Mouse (Mus musculus): Measurements from ENCODE around the gene Sspn. TPM values are rescaled to one million over a fixed set of nuclear protein-coding genes. Genes with fewer than 3 reads are reported as not detected.

The Sspn gene
- 1.9 and 2.9 TPM in 2 replicates for polyA plus RNA-seq (2016; fragmentation: Nextera tagmentation; extraction: Ambion mirVana)

- Histone ChIP-seq H3K4me3 (no peak within 1 kb of the TSS), H3K9me3 (0 out of 2 replicates have a peak, but pooled peaks cover 3% of the 10 kb centered on the region), H3K27ac (replicated peaks) (no peak within 1 kb of the TSS), H3K4me1 (peaks cover 13% of the 10 kb centered on the region), H3K27me3 (replicated peaks; ENCODE audit: low read depth, poor library complexity, severe bottlenecking) (no peaks in the 10 kb centered on the region), H3K36me3 (replicated peaks) (no peaks in the 10 kb centered on the region)
- DNase-seq (ENCODE audit: low spot score): no peak
- WGBS: 72% methylated on average over 3 of the region's 3 CpGs
These were observed at the start of gene Sspn for GRCm38 (mm10) chr6:145931341-145931740. Gene Sspn (plus strand): TSS chr6:145931641.

DNA sequence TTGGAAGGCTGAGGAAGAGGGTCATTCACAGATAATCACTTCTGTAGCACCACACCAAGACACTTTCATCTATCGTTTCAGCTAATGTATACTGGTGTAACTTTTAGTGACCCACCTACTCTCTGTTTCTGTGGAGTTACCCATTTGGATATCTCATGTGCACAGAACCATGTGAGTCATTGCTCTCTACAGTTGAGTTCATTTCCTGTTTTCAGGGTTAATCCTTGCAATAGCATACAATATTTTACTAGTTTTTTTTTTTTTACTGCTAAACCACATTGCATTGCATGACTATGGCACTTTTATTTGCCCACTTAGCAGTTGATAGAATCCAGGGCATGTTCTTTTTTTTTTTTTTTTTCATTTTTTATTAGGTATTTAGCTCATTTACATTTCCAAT lies 48.4 kb upstream of the Sspn start:
- no peak for DNase-seq (ENCODE audit: low spot score)
- Histone ChIP-seq H3K27ac (replicated peaks) (no peak overlapping the region), H3K27me3 (replicated peaks; ENCODE audit: low read depth, poor library complexity, severe bottlenecking) (no peaks in the 10 kb centered on the region), H3K4me1 (no peaks in the 10 kb centered on the region), H3K9me3 (no peaks in the 10 kb centered on the region), H3K4me3 (no peak overlapping the region), H3K36me3 (replicated peaks) (no peaks in the 10 kb centered on the region)
- 84% methylated on average over 1 of the region's 1 CpGs for WGBS

GRCm38 (mm10) chr6:145883668-145884067 lies 47.8 kb upstream of the Sspn start:
- 87% methylated on average over 4 of the region's 4 CpGs for WGBS
- no peak for DNase-seq (ENCODE audit: low spot score)

DNA sequence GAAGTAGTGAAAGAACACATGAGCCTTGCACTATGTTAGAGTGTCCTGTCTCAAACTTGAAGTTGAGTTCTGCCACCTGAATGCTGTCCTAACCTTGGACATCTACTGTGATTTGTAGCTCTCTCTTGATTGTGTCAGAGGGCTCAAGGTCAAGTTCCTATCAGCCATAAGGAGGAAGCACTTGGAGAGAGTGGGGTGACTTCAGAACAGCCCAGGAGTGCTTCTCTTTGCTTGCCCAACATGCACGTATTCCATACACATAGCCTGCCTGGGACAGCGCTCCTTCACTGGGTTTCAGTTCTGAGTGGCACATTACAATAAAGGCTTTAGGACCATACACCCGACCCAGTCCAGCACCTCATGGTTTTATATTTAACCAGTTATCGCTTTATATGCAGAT lies 46.4 kb upstream of the Sspn start:
- Histone ChIP-seq H3K27me3 (replicated peaks; ENCODE audit: low read depth, poor library complexity, severe bottlenecking) (no peaks in the 10 kb centered on the region), H3K9me3 (no peaks in the 10 kb centered on the region), H3K4me1 (no peaks in the 10 kb centered on the region), H3K27ac (replicated peaks) (no peak overlapping the region), H3K36me3 (replicated peaks) (no peaks in the 10 kb centered on the region), H3K4me3 (no peak overlapping the region)
- WGBS: 85% methylated on average over 4 of the region's 4 CpGs
- DNase-seq (ENCODE audit: low spot score): no peak

More at GRCm38 (mm10) chr6:145883668-145884067, 47.8 kb upstream of the Sspn start:
- Histone ChIP-seq H3K4me1 (no peaks in the 10 kb centered on the region), H3K36me3 (replicated peaks) (no peaks in the 10 kb centered on the region), H3K9me3 (no peaks in the 10 kb centered on the region), H3K27ac (replicated peaks) (no peak overlapping the region), H3K4me3 (no peak overlapping the region), H3K27me3 (replicated peaks; ENCODE audit: low read depth, poor library complexity, severe bottlenecking) (no peaks in the 10 kb centered on the region)

DNA sequence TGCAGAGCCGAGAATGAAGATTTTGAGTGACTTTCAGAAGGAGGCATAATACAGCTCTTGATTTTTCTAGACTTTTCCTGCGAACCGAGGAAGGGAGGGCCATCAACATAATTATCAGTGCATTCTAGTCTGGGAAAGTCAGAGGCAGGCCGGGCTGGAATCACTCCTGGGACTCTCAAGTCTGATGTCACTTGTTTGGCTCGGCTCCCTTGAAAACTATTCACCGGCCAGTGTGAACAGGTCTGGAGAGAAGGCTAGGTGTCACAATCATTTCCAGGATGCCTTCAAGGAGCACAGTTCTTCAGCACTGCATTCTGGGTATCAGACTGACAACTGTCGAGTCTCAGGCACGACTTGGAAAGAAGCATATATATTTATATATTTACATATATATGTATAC lies 45.2 kb upstream of the Sspn start:
- H3K4me3 ChIP-seq: no peak overlapping the region
- H3K36me3 ChIP-seq (replicated peaks): no peaks in the 10 kb centered on the region
- no peaks in the 10 kb centered on the region for H3K9me3 ChIP-seq
- no peak for DNase-seq (ENCODE audit: low spot score)
- no peaks in the 10 kb centered on the region for H3K27me3 ChIP-seq (replicated peaks; ENCODE audit: low read depth, poor library complexity, severe bottlenecking)
- no peaks in the 10 kb centered on the region for H3K4me1 ChIP-seq
- H3K27ac ChIP-seq (replicated peaks): no peak overlapping the region
- 79% methylated on average over 8 of the region's 8 CpGs for WGBS

DNA sequence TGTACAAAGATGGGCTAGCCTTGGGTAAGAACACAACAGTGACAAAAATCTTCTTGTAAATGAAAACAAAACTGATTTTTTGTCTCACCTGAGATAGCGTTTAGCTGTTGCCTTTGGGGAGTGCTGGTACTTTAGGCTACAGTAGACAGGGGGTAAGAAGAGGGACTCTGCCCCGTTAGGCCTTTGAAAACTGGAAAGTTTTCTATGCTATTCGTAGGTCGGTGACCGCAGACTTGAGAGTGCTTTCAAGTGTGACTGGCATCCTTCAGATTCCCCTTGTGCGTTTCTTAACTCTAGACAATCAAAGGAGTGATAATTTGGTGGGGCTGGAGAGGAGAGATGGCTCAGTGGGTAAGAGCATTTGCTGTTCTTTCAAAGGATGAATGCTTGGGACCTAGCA lies 43.7 kb upstream of the Sspn start:
- WGBS: 75% methylated on average over 6 of the region's 6 CpGs
- Histone ChIP-seq H3K4me3 (no peak overlapping the region), H3K4me1 (peaks cover 5% of the 10 kb centered on the region; the same call in 1 of the 2 replicates), H3K9me3 (no peaks in the 10 kb centered on the region), H3K27me3 (replicated peaks; ENCODE audit: low read depth, poor library complexity, severe bottlenecking) (no peaks in the 10 kb centered on the region), H3K36me3 (replicated peaks) (no peaks in the 10 kb centered on the region), H3K27ac (replicated peaks) (no peak overlapping the region)
- no peak for DNase-seq (ENCODE audit: low spot score)

GRCm38 (mm10) chr6:145891951-145892350 lies 39.5 kb upstream of the Sspn start:
- no peak for DNase-seq (ENCODE audit: low spot score)
- Histone ChIP-seq H3K27ac (replicated peaks) (no peak overlapping the region), H3K9me3 (no peaks in the 10 kb centered on the region), H3K27me3 (replicated peaks; ENCODE audit: low read depth, poor library complexity, severe bottlenecking) (no peaks in the 10 kb centered on the region), H3K4me1 (peaks cover 7% of the 10 kb centered on the region; the same call in 1 of the 2 replicates), H3K4me3 (no peak overlapping the region), H3K36me3 (replicated peaks) (no peaks in the 10 kb centered on the region)
- 87% methylated on average over 11 of the region's 11 CpGs for WGBS

DNA sequence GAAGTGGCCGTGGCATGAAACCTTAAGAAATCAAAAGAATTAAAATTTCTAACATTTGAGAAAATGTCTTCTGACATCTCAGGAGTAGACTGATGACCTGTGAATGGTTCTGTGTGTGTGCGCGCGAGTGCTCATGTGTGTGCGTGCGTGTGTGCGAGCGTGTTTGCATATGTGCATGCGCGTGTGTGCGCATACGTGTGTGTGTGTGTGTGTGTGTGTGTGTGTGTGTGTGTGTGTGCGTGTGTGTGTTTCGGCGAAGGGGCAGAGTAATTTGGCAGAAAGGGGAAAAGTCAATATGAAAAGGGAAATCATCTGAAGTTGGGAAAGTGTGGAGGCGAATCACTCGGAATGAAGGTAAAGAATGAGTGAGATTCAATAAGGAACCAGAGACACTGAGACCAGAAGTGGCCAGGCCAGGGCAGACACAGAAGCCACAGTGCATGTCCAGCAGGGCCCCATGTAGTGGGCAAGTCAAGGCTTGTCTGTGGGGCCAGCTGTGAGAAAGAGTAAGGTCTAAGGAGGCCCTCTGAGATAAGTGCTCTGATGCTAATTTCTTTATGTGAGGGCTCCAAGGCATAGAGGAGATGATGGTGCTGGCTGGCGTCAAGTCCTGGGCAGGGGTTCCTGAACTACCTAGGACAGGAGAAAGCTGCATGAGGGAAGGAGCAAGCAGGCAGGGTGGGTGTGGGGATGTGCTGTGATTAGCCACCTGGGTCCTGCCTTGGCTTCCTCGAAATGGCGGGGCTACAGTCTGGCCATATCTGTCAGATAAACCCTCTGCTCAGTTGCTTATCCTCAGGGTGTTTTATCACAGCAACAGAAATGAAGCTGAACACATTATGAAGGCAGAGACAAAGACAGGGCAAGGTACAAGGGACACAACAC lies 38.8 kb upstream of the Sspn start:
- Histone ChIP-seq H3K27me3 (replicated peaks; ENCODE audit: low read depth, poor library complexity, severe bottlenecking) (no peaks in the 10 kb centered on the region), H3K4me1 (peaks cover 7% of the 10 kb centered on the region; the same call in 1 of the 2 replicates), H3K36me3 (replicated peaks) (no peaks in the 10 kb centered on the region), H3K27ac (replicated peaks) (no peak overlapping the region), H3K4me3 (no peak overlapping the region), H3K9me3 (no peaks in the 10 kb centered on the region)
- 91% methylated on average over 20 of the region's 20 CpGs for whole genome bisulfite sequencing
- no peak for DNase-seq (ENCODE audit: low spot score)

DNA sequence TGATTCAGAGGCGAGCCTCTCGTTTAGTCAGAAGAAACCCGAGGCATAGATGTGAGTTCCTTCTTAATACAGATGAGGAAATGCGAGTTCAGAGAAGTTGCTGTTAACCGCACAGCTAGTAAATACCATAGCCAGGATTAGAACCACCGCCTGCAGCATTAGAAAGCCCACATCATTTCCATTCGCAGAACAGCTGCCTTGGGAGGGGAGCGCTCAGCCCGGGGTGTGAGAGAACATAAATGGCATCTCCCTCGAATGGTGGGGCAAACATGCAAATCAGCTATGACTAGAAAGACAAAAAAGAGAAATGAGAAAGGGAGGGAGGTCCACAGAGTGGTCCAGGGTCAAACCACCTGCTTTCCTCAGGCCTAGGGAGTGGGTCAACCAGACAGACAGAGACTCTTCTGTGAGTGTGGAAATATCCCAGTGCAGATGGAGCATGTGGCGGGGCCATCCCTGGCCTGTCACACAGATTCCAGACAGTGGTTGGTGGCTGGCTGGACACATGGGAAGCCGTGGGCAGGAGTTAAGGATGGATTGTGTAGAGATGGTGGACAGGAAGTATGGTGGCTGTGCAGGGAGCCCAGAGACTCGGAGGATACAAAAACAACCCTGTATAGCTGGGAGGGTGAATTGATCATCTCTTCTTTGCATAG lies 37.9 kb upstream of the Sspn start:
- 85% methylated on average over 13 of the region's 13 CpGs for WGBS
- H3K4me1 ChIP-seq: peaks cover 7% of the 10 kb centered on the region; the same call in 1 of the 2 replicates
- H3K27ac ChIP-seq (replicated peaks): no peak overlapping the region
- H3K4me3 ChIP-seq: no peak overlapping the region
- DNase-seq (ENCODE audit: low spot score): no peak
- H3K27me3 ChIP-seq (replicated peaks; ENCODE audit: low read depth, poor library complexity, severe bottlenecking): no peaks in the 10 kb centered on the region
- H3K36me3 ChIP-seq (replicated peaks): no peaks in the 10 kb centered on the region
- H3K9me3 ChIP-seq: no peaks in the 10 kb centered on the region

DNA sequence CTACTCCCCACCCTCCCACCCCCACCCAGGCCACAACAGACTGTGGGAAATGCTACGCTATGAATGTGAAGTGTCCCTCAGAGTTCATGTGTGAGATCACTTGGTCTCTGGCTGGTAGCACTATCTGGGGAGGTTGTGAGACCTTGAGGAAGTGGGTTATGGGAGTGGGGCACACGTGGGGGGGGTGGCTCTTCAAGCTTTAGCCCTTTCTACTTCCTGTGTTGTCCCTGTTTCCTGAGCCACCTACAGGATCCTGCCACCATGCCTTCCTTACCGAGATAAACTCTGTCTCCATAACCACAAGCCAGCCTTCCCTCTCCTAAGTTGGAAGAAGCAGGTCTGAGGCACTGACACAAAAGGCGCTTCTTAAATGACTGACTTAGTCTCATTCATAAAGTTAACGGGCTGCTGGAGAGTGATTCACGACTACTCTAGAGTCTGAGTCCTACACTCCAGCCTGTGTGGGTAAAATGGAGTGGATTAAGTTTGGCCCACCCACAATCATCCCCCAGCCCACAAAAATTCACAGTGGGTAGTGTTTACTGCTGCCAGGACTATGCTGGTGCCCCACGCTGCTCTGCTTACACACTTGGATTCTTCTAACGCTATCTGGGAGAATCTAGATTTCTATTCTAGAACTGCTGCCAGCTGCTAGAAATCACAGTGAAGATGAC lies 36.6 kb upstream of the Sspn start:
- Histone ChIP-seq H3K36me3 (replicated peaks) (no peaks in the 10 kb centered on the region), H3K4me3 (no peak overlapping the region), H3K27me3 (replicated peaks; ENCODE audit: low read depth, poor library complexity, severe bottlenecking) (no peaks in the 10 kb centered on the region), H3K27ac (replicated peaks) (no peak overlapping the region), H3K4me1 (peaks cover 7% of the 10 kb centered on the region; the same call in 1 of the 2 replicates), H3K9me3 (no peaks in the 10 kb centered on the region)
- DNase-seq (ENCODE audit: low spot score): no peak
- WGBS: 78% methylated on average over 8 of the region's 8 CpGs

DNA sequence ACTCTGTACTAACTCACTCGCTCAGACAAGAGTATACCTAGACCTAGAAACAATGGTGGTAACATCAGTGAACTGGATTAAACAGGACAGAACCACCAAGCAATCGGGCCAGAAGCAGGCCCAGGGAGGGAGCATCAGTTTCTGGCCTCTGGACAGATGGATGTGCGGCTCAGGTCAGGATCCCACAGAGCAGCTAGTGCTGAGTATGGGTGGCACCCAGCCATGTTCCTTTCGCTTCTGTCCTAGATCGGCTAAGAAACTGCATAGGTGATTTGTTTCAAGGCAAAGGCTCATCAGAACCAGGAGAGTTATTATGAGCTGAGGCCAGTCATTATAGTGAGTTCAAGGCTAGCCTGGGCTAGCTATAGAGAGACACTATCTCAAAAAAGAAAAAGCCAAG lies 27.3 kb upstream of the Sspn start:
- no peaks in the 10 kb centered on the region for H3K9me3 ChIP-seq
- no peak overlapping the region for H3K27ac ChIP-seq (replicated peaks)
- no peak overlapping the region for H3K4me3 ChIP-seq
- 93% methylated on average over 5 of the region's 5 CpGs for WGBS
- no peak for DNase-seq (ENCODE audit: low spot score)
- peaks cover 4% of the 10 kb centered on the region for H3K4me1 ChIP-seq
- H3K36me3 ChIP-seq (replicated peaks): no peaks in the 10 kb centered on the region
- no peaks in the 10 kb centered on the region for H3K27me3 ChIP-seq (replicated peaks; ENCODE audit: low read depth, poor library complexity, severe bottlenecking)

DNA sequence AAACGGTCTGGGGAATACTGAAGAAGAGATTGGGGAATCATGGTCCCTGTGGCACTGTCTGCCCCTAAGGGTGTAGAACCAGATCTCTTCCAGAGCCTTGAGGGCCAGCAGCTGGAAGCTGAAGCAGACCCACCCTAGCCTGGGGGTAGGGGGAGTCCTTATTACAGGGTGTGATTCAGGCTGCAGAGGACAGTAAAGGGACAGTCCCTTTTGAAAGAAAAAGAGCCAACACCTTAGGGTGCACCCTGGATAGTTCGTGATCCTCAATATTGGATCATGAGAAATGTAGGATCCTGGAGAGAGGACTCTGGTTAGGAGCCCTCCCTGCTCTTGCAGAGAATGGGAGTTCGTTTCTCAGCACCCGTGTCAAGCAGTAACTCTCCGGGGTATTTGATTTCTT lies 26.8 kb upstream of the Sspn start:
- WGBS: 86% methylated on average over 5 of the region's 5 CpGs
- Histone ChIP-seq H3K27ac (replicated peaks) (no peak overlapping the region), H3K4me1 (peaks cover 4% of the 10 kb centered on the region), H3K4me3 (no peak overlapping the region), H3K27me3 (replicated peaks; ENCODE audit: low read depth, poor library complexity, severe bottlenecking) (no peaks in the 10 kb centered on the region), H3K36me3 (replicated peaks) (no peaks in the 10 kb centered on the region), H3K9me3 (no peaks in the 10 kb centered on the region)
- no peak for DNase-seq (ENCODE audit: low spot score)
